Mouse (Mus musculus) myocyte (in vitro differentiated cells): ENCODE data around the gene Mycbp2.

Source experiments
- CEBPB ChIP-seq: IDR thresholded peaks from 2 replicates; pipeline ENCODE4 v1.6.1; 2011; ENCODE audit warnings: mild to moderate bottlenecking, moderate library complexity; ENCODE audit not compliant: poor library complexity, insufficient read depth, severe bottlenecking
- E2F4 ChIP-seq: IDR thresholded peaks from one replicate; pipeline ENCODE4 v1.6.1; 2011; ENCODE audit warnings: mild to moderate bottlenecking, control low read depth, moderate library complexity; ENCODE audit not compliant: insufficient read depth
- MAX ChIP-seq: IDR thresholded peaks from one replicate; pipeline ENCODE4 v1.6.1; 2011; ENCODE audit warnings: low read depth, mild to moderate bottlenecking, control low read depth
- MYOD1 ChIP-seq, 3 experiments: IDR thresholded peaks; one replicate each; pipeline ENCODE4 v1.6.1; 2011; ENCODE audit warnings: control low read depth in 2 of 3, low read depth in 2 of 3, mild to moderate bottlenecking in 2 of 3, moderate library complexity in 1 of 3; ENCODE audit not compliant: insufficient read length in 2 of 3, control insufficient read depth in 1 of 3
- MYOG ChIP-seq, 3 experiments: IDR thresholded peaks; one replicate each; pipeline ENCODE4 v1.6.1; 2011; ENCODE audit warnings: control low read depth in 2 of 3, low read depth in 2 of 3, mild to moderate bottlenecking in 2 of 3; ENCODE audit not compliant: insufficient read length in 2 of 3, control insufficient read depth in 1 of 3, insufficient read depth in 1 of 3
- POLR2A ChIP-seq: IDR thresholded peaks from one replicate; pipeline ENCODE4 v1.6.1; 2011; ENCODE audit warnings: low read depth, mild to moderate bottlenecking, control low read depth, moderate library complexity; ENCODE audit not compliant: insufficient read length
- POLR2AphosphoS2 ChIP-seq: IDR thresholded peaks from one replicate; pipeline ENCODE4 v1.6.1; 2011; ENCODE audit warnings: low read depth, control low read depth; ENCODE audit not compliant: insufficient read length
- REST ChIP-seq: IDR thresholded peaks from one replicate; pipeline ENCODE4 v1.6.1; 2011; ENCODE audit warnings: mild to moderate bottlenecking, control low read depth, moderate library complexity; ENCODE audit not compliant: insufficient read depth, insufficient read length
- TCF12 ChIP-seq: IDR thresholded peaks from one replicate; pipeline ENCODE4 v1.6.1; 2011; ENCODE audit warnings: mild to moderate bottlenecking, control low read depth; ENCODE audit not compliant: poor library complexity, insufficient read depth, severe bottlenecking
- TCF3 ChIP-seq: IDR thresholded peaks from one replicate; pipeline ENCODE4 v1.6.1; 2011; ENCODE audit warnings: low read depth, control low read depth; ENCODE audit not compliant: insufficient read length
- USF1 ChIP-seq: IDR thresholded peaks from one replicate; pipeline ENCODE4 v1.6.1; 2011; ENCODE audit warnings: low read depth, mild to moderate bottlenecking, control low read depth, moderate library complexity

- TF ChIP-seq MAX (no peak), E2F4 (no peak), CEBPB (no peak), POLR2A (no peak), POLR2AphosphoS2 (no peak), USF1 (no peak), TCF12 (no peak), MYOD1 (IDR thresholded peaks at IDR 0.05; ENCODE audit: control insufficient read depth in 1 of 3, insufficient read length in 2 of 3, low read depth in 2 of 3) (no peak), REST (no peak), TCF3 (no peak), MYOG (IDR thresholded peaks at IDR 0.05; ENCODE audit: control insufficient read depth in 1 of 3, insufficient read depth in 1 of 3, insufficient read length in 2 of 3, low read depth in 2 of 3) (no peak)
Observed at GRCm38 (mm10) chr14:103070790-103071189, 275.8 kb downstream of the Mycbp2 start.
